Mouse (Mus musculus) midbrain, embryonic 13.5 days (tissue): ENCODE data around the gene Gm26558. TPM values are rescaled to one million over a fixed set of nuclear protein-coding genes. Genes with fewer than 3 reads are reported as not detected.

ENCODE experiments used
- ATAC-seq: fragments of 200-750 bp; cut with Nextera tagmentation; 2 replicates; pipeline ENCODE4 v1.8.0; 2017; ENCODE audit warnings: mild to moderate bottlenecking, moderate TSS enrichment, moderate library complexity
- H3K27ac ChIP-seq: fragments of 300-500 bp; sonication (generic); 2 replicates; pipeline ENCODE4 v1.5.1; 2015; ENCODE audit warnings: inconsistent platforms, mild to moderate bottlenecking, moderate library complexity
- H3K27me3 ChIP-seq: fragments of 300-500 bp; sonication (generic); 2 replicates; pipeline ENCODE4 v1.6.1; 2015; ENCODE audit warnings: mild to moderate bottlenecking, inconsistent platforms
- H3K36me3 ChIP-seq: fragments of 300-500 bp; sonication (generic); 2 replicates; pipeline ENCODE4 v1.6.1; 2015; ENCODE audit warnings: mild to moderate bottlenecking, inconsistent platforms
- H3K4me1 ChIP-seq: fragments of 300-500 bp; sonication (generic); replicated peaks from 2 replicates; pipeline ENCODE4 v1.6.1; 2015; ENCODE audit warnings: inconsistent platforms
- H3K4me2 ChIP-seq: fragments of 300-500 bp; sonication (generic); replicated peaks from 2 replicates; pipeline ENCODE4 v1.6.1; 2015; ENCODE audit warnings: moderate library complexity, mild to moderate bottlenecking, inconsistent platforms
- H3K4me3 ChIP-seq: fragments of 300-500 bp; sonication (generic); replicated peaks from 2 replicates; pipeline ENCODE4 v1.5.1; 2015; ENCODE audit warnings: mild to moderate bottlenecking, inconsistent platforms
- H3K9ac ChIP-seq: fragments of 300-500 bp; sonication (generic); replicated peaks from 2 replicates; pipeline ENCODE4 v1.6.1; 2015; ENCODE audit warnings: mild to moderate bottlenecking, inconsistent platforms
- H3K9me3 ChIP-seq: fragments of 300-500 bp; sonication (generic); 2 replicates; pipeline ENCODE4 v1.6.1; 2016; ENCODE audit warnings: mild to moderate bottlenecking, inconsistent platforms
- WGBS: fragments of 180-500 bp; shearing (Covaris S2); methylation state at CpG from one replicate; pipeline ENCODE4 v1.1.7; 2015; 5-methylcytosine and 5-hydroxymethylcytosine counted together
- polyA plus RNA-seq: library from polyadenylated mRNA; unstranded; fragments of >200 nt; fragmentation: Nextera tagmentation; extraction: Ambion mirVana; gene quantifications from 2 replicates; pipeline ENCODE4 v1.2.1, GENCODE M21; 2015

Gm26558 gene
- polyA plus RNA-seq, 1 experiment from 2014 or later, result 3.4 TPM

DNA sequence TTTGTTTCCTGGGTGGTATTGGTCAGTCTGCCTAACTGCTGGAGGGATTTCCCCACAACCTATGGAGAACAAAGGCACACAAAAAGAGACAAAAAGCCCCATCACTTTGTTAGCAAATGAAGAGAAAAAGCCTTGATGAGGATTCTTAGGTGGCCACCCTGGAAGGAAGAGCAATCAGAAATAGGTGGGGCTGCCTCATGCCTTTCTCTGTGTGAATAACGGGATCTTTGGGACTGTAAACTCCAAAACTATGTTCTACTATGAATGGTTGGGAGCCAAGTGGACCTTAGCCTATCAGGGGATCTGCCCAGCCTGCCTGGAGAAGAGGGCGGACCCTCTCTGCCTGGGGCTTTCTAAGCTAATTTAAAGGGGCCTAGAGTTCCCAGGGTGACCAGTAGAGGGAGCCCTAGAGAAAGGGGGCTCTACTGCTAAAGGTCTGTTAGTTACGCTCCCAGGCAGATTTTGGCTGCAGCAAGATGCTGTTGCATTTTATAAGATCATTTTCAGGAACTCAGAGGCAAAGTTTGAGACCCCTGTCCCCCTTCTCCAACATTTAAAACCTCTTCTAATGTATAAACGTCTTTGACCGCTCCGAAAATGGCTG is 42.6 kb downstream of the Gm26558 start:
- Histone ChIP-seq H3K9me3 (no peaks in the 10 kb centered on the region), H3K4me2 (no peak overlapping the region), H3K27ac (no peak overlapping the region), H3K9ac (no peak overlapping the region), H3K27me3 (no peaks in the 10 kb centered on the region), H3K4me3 (no peak overlapping the region), H3K36me3 (no peaks in the 10 kb centered on the region), H3K4me1 (0 out of 2 replicates have a peak, but pooled peaks cover 2% of the 10 kb centered on the region)
- WGBS, result 85% methylated on average over 6 of the region's 6 CpGs
- ATAC-seq, result no peak

- 0 out of 2 replicates have a peak, but pooled peaks cover 2% of the 10 kb centered on the region for H3K4me1 ChIP-seq
- H3K9me3 ChIP-seq, result no peaks in the 10 kb centered on the region
- H3K27ac ChIP-seq, result no peak overlapping the region
- H3K27me3 ChIP-seq, result no peaks in the 10 kb centered on the region
- H3K4me3 ChIP-seq, result no peak overlapping the region
- H3K4me2 ChIP-seq, result no peak overlapping the region
- no peaks in the 10 kb centered on the region for H3K36me3 ChIP-seq
- ATAC-seq, result no peak
- no peak overlapping the region for H3K9ac ChIP-seq
- 76% methylated on average over 3 of the region's 3 CpGs for WGBS
Observed at GRCm38 (mm10) chr2:70616617-70617016, 45.3 kb downstream of the Gm26558 start.

GRCm38 (mm10) chr2:70616076-70616475 is 45.8 kb downstream of the Gm26558 start:
- no peaks in the 10 kb centered on the region for H3K27me3 ChIP-seq
- WGBS, result 79% methylated on average over 2 of the region's 2 CpGs
- H3K9me3 ChIP-seq, result no peaks in the 10 kb centered on the region
- no peaks in the 10 kb centered on the region for H3K36me3 ChIP-seq
- no peak overlapping the region for H3K4me2 ChIP-seq
- H3K27ac ChIP-seq, result no peak overlapping the region
- H3K4me1 ChIP-seq, result 0 out of 2 replicates have a peak, but pooled peaks cover 2% of the 10 kb centered on the region
- no peak for ATAC-seq
- H3K4me3 ChIP-seq, result no peak overlapping the region
- no peak overlapping the region for H3K9ac ChIP-seq

DNA sequence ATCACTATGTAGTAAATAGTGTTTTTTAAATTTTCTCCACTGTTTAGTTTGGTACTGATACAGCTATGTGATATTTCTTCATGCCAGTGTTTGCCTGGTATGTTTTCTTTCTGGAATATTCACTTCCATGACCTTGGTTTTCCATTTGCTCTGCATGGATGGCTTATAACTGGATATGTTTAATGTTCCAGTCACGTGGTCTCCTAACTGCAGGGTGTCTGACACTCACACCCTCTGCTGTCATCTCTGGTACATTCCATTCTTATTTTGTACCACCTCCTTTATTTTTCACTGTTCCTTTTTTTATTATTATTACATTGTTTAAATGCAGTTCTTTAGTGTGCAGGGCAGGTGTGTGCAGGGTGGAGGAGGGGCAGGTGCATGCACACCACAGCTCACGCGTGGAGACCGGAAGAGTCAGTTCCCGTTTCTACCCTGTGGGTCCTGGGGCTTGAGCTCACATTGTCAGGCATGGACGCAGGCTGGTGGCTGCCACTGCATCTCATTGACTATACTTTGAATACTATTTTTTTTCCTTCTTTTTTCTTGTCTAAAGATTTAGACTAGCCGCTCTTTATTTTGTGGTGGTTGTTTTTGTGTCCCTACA is 47.1 kb downstream of the Gm26558 start:
- 85% methylated on average over 7 of the region's 7 CpGs for WGBS
- H3K4me3 ChIP-seq, result no peak overlapping the region
- no peak for ATAC-seq

More for the DNA sequence above, 47.1 kb downstream of the Gm26558 start:
- Histone ChIP-seq H3K9me3 (no peaks in the 10 kb centered on the region), H3K4me1 (no peaks in the 10 kb centered on the region), H3K36me3 (no peaks in the 10 kb centered on the region), H3K27ac (no peak overlapping the region), H3K4me2 (no peak overlapping the region), H3K9ac (no peak overlapping the region), H3K27me3 (no peaks in the 10 kb centered on the region)

Other genes with a start within 250 kb of the Gm26558 start
- gene Sp5, start 187.2 kb downstream of the Gm26558 start, polyA plus RNA-seq, result 11.1 and 18.1 TPM in 2 replicates
- 1.3 and 3.2 TPM in 2 replicates for gene Erich2, start 153.3 kb downstream of the Gm26558 start, polyA plus RNA-seq
- 60.2 and 63.2 TPM in 2 replicates for gene Gad1, start 109.0 kb downstream of the Gm26558 start, polyA plus RNA-seq
- 123 and 125 TPM in 2 replicates for gene Gorasp2, start 532 bp downstream of the Gm26558 start, polyA plus RNA-seq
- gene Tlk1, start 163.6 kb upstream of the Gm26558 start, polyA plus RNA-seq, result 25.5 and 26.2 TPM in 2 replicates